Mouse (Mus musculus): ENCODE results near the gene Bbs4. TPM values are rescaled to one million over a fixed set of nuclear protein-coding genes. Genes with fewer than 3 reads are reported as not detected.

The Bbs4 gene
- total and polyA plus RNA-seq, 3 experiments, result 4.0 to 5.6 TPM; not detected in 1

- TF ChIP-seq UBTF (IDR thresholded peaks at IDR 0.05; ENCODE audit: borderline replicate concordance, insufficient read depth, low read depth, low read length) (no peak), HCFC1 (IDR thresholded peaks at IDR 0.05; ENCODE audit: low read depth, low read length) (no peak), ZMIZ1 (IDR thresholded peaks at IDR 0.05; ENCODE audit: low read depth, low read length) (no peak), GABPA (IDR thresholded peaks at IDR 0.05; ENCODE audit: low read depth, low read length) (no peak), NELFE (IDR thresholded peaks at IDR 0.05; ENCODE audit: low read depth, low read length) (no peak), MYC (IDR thresholded peaks at IDR 0.05; ENCODE audit: low read depth, low read length) (no peak), POLR2AphosphoS5 (IDR thresholded peaks at IDR 0.05; ENCODE audit: borderline replicate concordance, low read depth, low read length) (no peak)
Measured at GRCm38 (mm10) chr9:59340002-59340401, 13.3 kb downstream of the Bbs4 start (continued).

- Histone ChIP-seq H3K27ac (ENCODE audit: control insufficient read depth, low read depth, low read length) (no peak overlapping the region), H3K9ac (ENCODE audit: control insufficient read depth, low read depth, low read length, poor library complexity, severe bottlenecking) (no peak overlapping the region), H3K4me3 (ENCODE audit: control insufficient read depth in 1 of 2, insufficient read depth in 1 of 2, low read depth in 2 of 2, low read length in 2 of 2) (no peak overlapping the region), H3K9me3 (replicated peaks; ENCODE audit: insufficient read depth, low read length) (no peaks in the 10 kb centered on the region), H3K27me3 (ENCODE audit: control insufficient read depth in 1 of 2, insufficient read depth in 2 of 2, low read length in 2 of 2) (no peaks in the 10 kb centered on the region), H3K4me1 (ENCODE audit: control insufficient read depth in 1 of 2, insufficient read depth in 2 of 2, low read length in 2 of 2) (peaks cover 5 to 8% of the 10 kb centered on the region in 2 experiments), H3K79me2 (ENCODE audit: control insufficient read depth, insufficient read depth, low read length, poor library complexity) (no peaks in the 10 kb centered on the region), H3K36me3 (ENCODE audit: control insufficient read depth in 1 of 2, insufficient read depth in 2 of 2, low read length in 2 of 2) (peaks cover 0 to 10% of the 10 kb centered on the region in 2 experiments; a peak in 2 of 4 replicates)
- TF ChIP-seq MEF2A (IDR thresholded peaks at IDR 0.05; ENCODE audit: extremely low read depth, insufficient replicate concordance, low read depth, low read length, poor library complexity, severe bottlenecking) (no peak), RCOR1 (IDR thresholded peaks at IDR 0.05; ENCODE audit: low read depth, low read length) (no peak), MAZ (IDR thresholded peaks at IDR 0.05; ENCODE audit: low read depth, low read length) (no peak), POLR2A (IDR thresholded peaks at IDR 0.05; ENCODE audit: control insufficient read depth in 1 of 2, insufficient read depth in 1 of 2, low read depth in 1 of 2, low read length in 2 of 2, poor library complexity in 1 of 2) (no peak)
- no peak for DNase-seq (ENCODE audit: low read depth, low spot score)
Measured at GRCm38 (mm10) chr9:59339107-59339506, 14.2 kb downstream of the Bbs4 start.

- H3K9ac ChIP-seq (ENCODE audit: control insufficient read depth, low read depth, low read length, poor library complexity, severe bottlenecking), result no peak overlapping the region
- no peak for TF ChIP-seq ZNF384 (IDR thresholded peaks at IDR 0.05; ENCODE audit: low read depth, low read length)
- no peak for TF ChIP-seq USF2 (IDR thresholded peaks at IDR 0.05; ENCODE audit: borderline replicate concordance in 1 of 2, insufficient read depth in 1 of 2, low read depth in 1 of 2, low read length in 2 of 2)
- no peak for TF ChIP-seq POLR2A (IDR thresholded peaks at IDR 0.05; ENCODE audit: control insufficient read depth in 1 of 2, insufficient read depth in 1 of 2, low read depth in 1 of 2, low read length in 2 of 2, poor library complexity in 1 of 2)
- no peak for TF ChIP-seq MAX (IDR thresholded peaks at IDR 0.05; ENCODE audit: low read length)
- TF ChIP-seq ELF1 (IDR thresholded peaks at IDR 0.05; ENCODE audit: low read depth, low read length), result no peak
- TF ChIP-seq MYB (IDR thresholded peaks at IDR 0.05; ENCODE audit: low read depth, low read length), result no peak
- no peak for TF ChIP-seq CTCF (IDR thresholded peaks at IDR 0.05 in 2 of 3, conservative IDR thresholded peaks at IDR 0.05 in 1 of 3; ENCODE audit: control insufficient read depth in 1 of 3, insufficient read depth in 1 of 3, low read depth in 2 of 3, low read length in 3 of 3, poor library complexity in 1 of 3, severe bottlenecking in 1 of 3)
- no peak for TF ChIP-seq POLR2AphosphoS5 (IDR thresholded peaks at IDR 0.05; ENCODE audit: borderline replicate concordance, low read depth, low read length)
- TF ChIP-seq SMC3 (IDR thresholded peaks at IDR 0.05; ENCODE audit: low read depth, low read length), result no peak
- no peak for TF ChIP-seq BHLHE40 (IDR thresholded peaks at IDR 0.05; ENCODE audit: borderline replicate concordance, low read depth, low read length)
- no peak for TF ChIP-seq TCF12 (IDR thresholded peaks at IDR 0.05; ENCODE audit: low read depth, low read length)
- no peak for TF ChIP-seq TBP (IDR thresholded peaks at IDR 0.05; ENCODE audit: low read depth, low read length)
- no peak for TF ChIP-seq EP300 (IDR thresholded peaks at IDR 0.05; ENCODE audit: low read depth in 1 of 2, low read length in 2 of 2)
- no peak for TF ChIP-seq NRF1 (IDR thresholded peaks at IDR 0.05; ENCODE audit: insufficient read depth, low read depth, low read length, poor library complexity, severe bottlenecking)
- no peak for TF ChIP-seq UBTF (IDR thresholded peaks at IDR 0.05; ENCODE audit: borderline replicate concordance, insufficient read depth, low read depth, low read length)
- no peak for TF ChIP-seq CHD2 (IDR thresholded peaks at IDR 0.05; ENCODE audit: low read length)
- TF ChIP-seq ETS1 (IDR thresholded peaks at IDR 0.05; ENCODE audit: low read depth, low read length), result no peak
- TF ChIP-seq JUND (IDR thresholded peaks at IDR 0.05; ENCODE audit: low read depth, low read length), result no peak
- H3K9me3 ChIP-seq (replicated peaks; ENCODE audit: insufficient read depth, low read length), result no peaks in the 10 kb centered on the region
- no peak overlapping the region for H3K4me3 ChIP-seq (ENCODE audit: control insufficient read depth in 1 of 2, insufficient read depth in 1 of 2, low read depth in 2 of 2, low read length in 2 of 2)
- H3K27ac ChIP-seq (ENCODE audit: control insufficient read depth, low read depth, low read length), result no peak overlapping the region
- peaks cover 0 to 10% of the 10 kb centered on the region in 2 experiments; a peak in 2 of 4 replicates for H3K36me3 ChIP-seq (ENCODE audit: control insufficient read depth in 1 of 2, insufficient read depth in 2 of 2, low read length in 2 of 2)
- no peaks in the 10 kb centered on the region for H3K79me2 ChIP-seq (ENCODE audit: control insufficient read depth, insufficient read depth, low read length, poor library complexity)
- H3K27me3 ChIP-seq (ENCODE audit: control insufficient read depth in 1 of 2, insufficient read depth in 2 of 2, low read length in 2 of 2), result no peaks in the 10 kb centered on the region
- peaks cover 5 to 8% of the 10 kb centered on the region in 2 experiments for H3K4me1 ChIP-seq (ENCODE audit: control insufficient read depth in 1 of 2, insufficient read depth in 2 of 2, low read length in 2 of 2)
- no peak for DNase-seq (ENCODE audit: low read depth, low spot score)
Measured at GRCm38 (mm10) chr9:59338411-59338810, 14.9 kb downstream of the Bbs4 start.
